Mouse (Mus musculus): Measurements from ENCODE around the gene Prph.

Prph gene

DNA sequence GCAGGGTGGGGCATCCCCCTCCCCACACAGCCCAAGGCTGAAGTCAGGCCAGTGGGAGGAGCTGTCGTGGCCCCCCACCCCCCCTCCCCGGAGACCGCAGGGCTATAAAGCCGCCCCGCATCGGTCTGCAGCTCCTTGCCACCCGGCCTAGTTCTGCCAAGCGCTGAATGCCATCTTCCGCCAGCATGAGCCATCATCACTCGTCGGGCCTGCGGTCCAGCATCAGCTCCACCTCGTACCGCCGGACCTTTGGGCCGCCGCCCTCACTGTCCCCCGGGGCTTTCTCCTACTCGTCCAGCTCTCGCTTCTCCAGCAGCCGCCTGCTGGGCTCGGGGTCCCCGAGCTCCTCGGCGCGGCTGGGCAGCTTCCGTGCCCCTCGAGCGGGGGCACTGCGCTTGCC lies at the start of gene Prph:
Gene Prph, plus strand, starts transcription at position 135 of the 400 bp plus-strand sequence.
- no peak for DNase-seq (ENCODE audit: low read depth)

DNA sequence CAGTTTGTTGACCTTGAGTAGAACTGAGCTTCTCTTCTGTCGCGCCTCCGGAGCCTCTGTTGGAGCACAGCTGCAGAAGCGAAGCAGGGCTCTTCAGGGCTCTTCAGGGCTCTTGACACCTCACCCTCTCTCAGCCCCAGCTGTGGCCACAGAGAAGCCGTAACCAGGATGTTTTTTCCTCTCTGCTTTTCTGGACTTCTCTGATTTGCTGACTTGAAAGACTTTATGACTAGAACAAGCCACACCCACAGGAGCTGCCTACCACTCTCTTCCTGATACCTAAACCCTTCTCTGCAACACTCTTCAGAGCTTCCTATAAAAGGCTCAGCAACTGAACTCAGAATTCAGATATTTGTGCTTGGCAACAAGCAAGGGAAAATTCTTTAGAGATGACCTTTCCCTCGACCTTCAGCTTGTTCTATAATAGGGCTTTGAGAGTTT lies 46.2 kb upstream of the Prph start:
- DNase-seq (ENCODE audit: low read depth): peak; percentile 86

- peak; percentile 56 for DNase-seq (ENCODE audit: low read depth)
Observed at GRCm38 (mm10) chr15:99010896-99011295, 44.1 kb upstream of the Prph start.

GRCm38 (mm10) chr15:99011946-99012345 lies 43.0 kb upstream of the Prph start:
- no peak for DNase-seq (ENCODE audit: low read depth)

GRCm38 (mm10) chr15:99014496-99015030 lies 40.4 kb upstream of the Prph start:
- no peak for DNase-seq (ENCODE audit: low read depth)

GRCm38 (mm10) chr15:99017355-99017761 lies 37.6 kb upstream of the Prph start:
- peak; percentile 83 for DNase-seq (ENCODE audit: low read depth)

GRCm38 (mm10) chr15:99017986-99018385 lies 37.0 kb upstream of the Prph start:
- DNase-seq (ENCODE audit: low read depth): no peak

DNA sequence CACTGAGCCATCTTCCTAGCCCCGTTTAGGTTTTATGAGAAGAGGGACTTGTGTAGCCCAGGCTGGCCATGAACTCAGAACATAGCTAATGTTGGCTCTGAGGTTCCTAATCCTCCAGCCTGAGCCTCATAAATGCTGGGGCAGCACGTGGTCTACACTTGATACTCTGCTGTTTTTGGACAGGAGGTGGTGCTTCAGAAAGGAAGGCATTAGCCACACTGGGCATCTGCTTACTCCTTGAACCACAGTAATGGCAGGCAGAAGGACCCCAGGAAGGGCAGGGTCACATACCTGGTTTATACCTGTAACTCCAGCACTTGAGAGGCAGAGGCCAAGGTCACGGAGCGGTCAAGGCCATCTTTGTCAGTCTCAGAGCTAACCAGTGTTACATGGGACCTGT lies 36.3 kb upstream of the Prph start:
- DNase-seq (ENCODE audit: low read depth): no peak

- no peak for DNase-seq (ENCODE audit: low read depth)
Observed at GRCm38 (mm10) chr15:99019436-99019835, 35.5 kb upstream of the Prph start.

GRCm38 (mm10) chr15:99020171-99020570 lies 34.8 kb upstream of the Prph start:
- DNase-seq (ENCODE audit: low read depth): no peak

- no peak for DNase-seq (ENCODE audit: low read depth)
Observed at GRCm38 (mm10) chr15:99021255-99021654, 33.7 kb upstream of the Prph start.

- peak; percentile 95 for DNase-seq (ENCODE audit: low read depth)
Observed at GRCm38 (mm10) chr15:99024668-99025314, 30.2 kb upstream of the Prph start.

DNA sequence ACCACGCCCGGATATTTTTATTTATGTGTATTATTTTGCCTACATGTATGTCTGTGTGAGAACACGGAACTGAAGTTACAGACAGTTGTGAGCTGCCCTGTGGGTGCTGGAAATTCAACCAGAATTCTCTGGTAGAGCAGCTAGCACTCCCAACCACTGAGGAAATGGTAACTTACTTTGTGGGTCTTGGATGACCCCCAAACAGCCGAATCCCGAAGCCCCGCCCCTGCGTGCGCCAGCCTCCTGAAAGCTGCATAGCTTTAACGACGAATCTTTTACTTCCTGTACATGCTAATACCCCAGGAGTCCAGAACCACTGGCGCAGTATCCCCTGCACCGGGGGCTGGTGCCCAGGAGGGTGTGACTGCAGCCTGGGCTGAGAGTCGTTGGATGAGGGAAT lies 29.6 kb upstream of the Prph start:
- peak; percentile 83 for DNase-seq (ENCODE audit: low read depth)

DNA sequence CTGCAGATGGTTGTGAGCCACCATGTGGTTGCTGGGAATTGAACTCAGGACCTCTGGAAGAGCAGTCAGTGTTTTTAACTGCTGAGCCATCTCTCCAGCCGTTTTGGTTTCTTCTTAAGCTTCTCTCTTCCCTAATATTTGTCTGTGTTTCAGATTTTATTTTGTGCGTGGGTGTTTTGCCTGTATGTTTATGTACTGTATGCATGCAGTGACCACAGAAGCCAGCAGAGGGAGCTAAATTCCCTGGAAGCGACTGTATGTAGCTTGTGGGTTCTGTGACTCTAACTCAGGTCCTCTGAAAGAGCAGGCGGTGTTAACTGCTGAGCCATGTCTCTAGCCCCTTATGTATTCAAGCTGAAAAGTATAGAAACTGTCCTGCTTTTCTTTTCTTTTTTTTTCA lies 28.7 kb upstream of the Prph start:
- DNase-seq (ENCODE audit: low read depth): peak; percentile 91

GRCm38 (mm10) chr15:99027116-99027515 lies 27.9 kb upstream of the Prph start:
- DNase-seq (ENCODE audit: low read depth): peak; percentile 55

GRCm38 (mm10) chr15:99028874-99029458 lies 26.0 kb upstream of the Prph start:
- DNase-seq (ENCODE audit: low read depth): peak; percentile 84

- DNase-seq (ENCODE audit: low read depth): peak; percentile 99
Observed at GRCm38 (mm10) chr15:99029619-99030584, 25.1 kb upstream of the Prph start, which contains the start of gene Tuba1c. Gene Tuba1c (plus strand): TSS chr15:99029891.

DNA sequence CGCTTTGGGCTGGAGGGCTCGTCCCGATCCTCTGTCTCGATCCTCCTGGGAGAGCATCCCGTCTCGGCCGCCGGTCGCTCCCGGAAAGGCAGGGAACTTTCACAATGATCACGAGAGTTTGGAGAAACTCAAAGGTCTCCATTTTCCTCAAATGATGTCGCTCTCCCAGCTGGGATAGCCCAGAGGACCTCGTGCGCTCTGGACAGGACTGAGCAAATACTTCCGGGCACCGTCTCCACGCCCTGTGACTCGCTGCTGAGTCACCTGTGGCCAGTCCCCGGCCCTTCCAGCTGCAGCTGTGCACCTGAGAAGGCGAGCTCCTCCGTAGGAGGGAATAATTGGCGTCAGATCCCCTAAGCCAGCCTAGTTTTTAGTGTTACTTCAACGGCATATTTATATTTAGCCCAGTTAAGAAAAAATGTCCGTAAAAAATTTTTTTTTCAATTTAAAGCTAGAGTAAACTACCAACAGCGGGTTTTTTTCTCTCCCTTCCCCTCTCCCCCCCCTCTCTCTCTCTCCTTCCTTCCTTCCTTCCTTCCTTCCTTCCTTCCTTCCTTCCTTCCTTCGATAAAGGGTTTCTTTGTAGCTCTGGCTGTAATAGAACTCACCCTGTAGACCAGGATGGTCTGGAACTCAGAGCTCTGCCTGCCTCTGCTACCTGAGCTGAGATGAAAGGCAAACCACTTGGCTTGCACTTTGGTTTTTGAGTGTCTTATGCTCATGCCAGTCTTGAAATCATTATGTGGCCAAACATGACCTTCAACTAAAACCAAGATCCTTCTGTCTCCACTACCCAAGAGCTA lies 24.2 kb upstream of the Prph start:
- DNase-seq (ENCODE audit: low read depth): peak; percentile 90

DNA sequence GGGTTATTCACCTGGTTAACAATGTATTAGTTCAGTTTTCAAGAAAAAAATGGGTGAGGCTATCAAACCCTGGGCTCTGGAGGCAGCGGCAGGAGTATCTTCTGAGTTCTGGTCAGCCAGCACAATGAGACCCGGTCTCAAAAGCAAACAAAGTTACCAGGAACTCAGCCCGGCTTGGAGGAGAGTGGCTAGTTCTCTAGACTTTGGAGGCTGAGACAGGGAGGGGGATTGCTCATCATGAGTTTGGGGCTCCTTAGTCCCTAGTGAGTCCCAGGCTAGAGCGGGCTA lies 23.6 kb upstream of the Prph start:
- DNase-seq (ENCODE audit: low read depth): peak; percentile 43

- DNase-seq (ENCODE audit: low read depth): peak; percentile 62
Observed at GRCm38 (mm10) chr15:99032041-99032725, 22.8 kb upstream of the Prph start.

DNA sequence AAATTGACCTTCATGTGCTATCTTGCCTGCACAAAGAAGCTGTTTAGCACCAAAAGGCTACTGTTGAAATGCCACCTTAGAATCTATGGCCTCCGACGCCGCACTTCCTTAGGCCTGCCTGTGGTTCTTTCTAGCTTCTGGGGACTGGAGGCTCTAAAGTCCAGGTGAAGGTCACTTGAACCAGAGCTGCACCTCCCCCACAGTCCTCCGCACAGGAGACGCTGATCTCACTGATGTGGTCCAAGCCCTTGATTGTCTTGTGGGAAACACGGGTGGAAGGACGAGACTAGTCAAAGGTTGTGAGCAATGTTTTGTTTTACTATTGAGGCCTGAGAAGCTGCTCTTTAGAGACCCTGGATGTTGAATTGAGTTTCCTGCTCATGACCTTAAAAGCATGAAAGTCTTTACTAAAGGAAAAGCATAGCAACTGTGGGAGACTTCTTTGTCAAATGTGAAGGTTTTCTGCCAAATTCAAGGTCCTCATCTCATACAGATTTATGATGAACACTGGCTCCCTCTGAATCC lies 22.2 kb upstream of the Prph start:
- DNase-seq (ENCODE audit: low read depth): no peak

Measured in 416B (cell line).